Mouse (Mus musculus) cortical plate, adult 2 months (tissue): ENCODE results near the gene Ccnd3.
A peak's percentile ranks its signal among the peaks of the same experiment; 100 is the strongest.

ENCODE experiments used
- CTCF ChIP-seq: fragments of 200-500 bp; IDR thresholded peaks from 2 replicates; pipeline ENCODE4 v1.5.1; 2011; ENCODE audit warnings: mild to moderate bottlenecking, control low read depth, low read length; ENCODE audit not compliant: insufficient read depth; ENCODE audit errors: extremely low read depth
- POLR2A ChIP-seq: fragments of 200-500 bp; IDR thresholded peaks from 2 replicates; pipeline ENCODE4 v1.6.1; 2011; ENCODE audit warnings: mild to moderate bottlenecking, low read length, control low read depth; ENCODE audit not compliant: insufficient read depth; ENCODE audit errors: extremely low read depth

GRCm38 (mm10) chr17:47482401-47482800 lies 22.4 kb upstream of the Ccnd3 start:
- TF ChIP-seq CTCF (peak; percentile 65), POLR2A (no peak)
